8 mouse cellular contexts compared by ENCODE assay signal in the genomic region with DNA sequence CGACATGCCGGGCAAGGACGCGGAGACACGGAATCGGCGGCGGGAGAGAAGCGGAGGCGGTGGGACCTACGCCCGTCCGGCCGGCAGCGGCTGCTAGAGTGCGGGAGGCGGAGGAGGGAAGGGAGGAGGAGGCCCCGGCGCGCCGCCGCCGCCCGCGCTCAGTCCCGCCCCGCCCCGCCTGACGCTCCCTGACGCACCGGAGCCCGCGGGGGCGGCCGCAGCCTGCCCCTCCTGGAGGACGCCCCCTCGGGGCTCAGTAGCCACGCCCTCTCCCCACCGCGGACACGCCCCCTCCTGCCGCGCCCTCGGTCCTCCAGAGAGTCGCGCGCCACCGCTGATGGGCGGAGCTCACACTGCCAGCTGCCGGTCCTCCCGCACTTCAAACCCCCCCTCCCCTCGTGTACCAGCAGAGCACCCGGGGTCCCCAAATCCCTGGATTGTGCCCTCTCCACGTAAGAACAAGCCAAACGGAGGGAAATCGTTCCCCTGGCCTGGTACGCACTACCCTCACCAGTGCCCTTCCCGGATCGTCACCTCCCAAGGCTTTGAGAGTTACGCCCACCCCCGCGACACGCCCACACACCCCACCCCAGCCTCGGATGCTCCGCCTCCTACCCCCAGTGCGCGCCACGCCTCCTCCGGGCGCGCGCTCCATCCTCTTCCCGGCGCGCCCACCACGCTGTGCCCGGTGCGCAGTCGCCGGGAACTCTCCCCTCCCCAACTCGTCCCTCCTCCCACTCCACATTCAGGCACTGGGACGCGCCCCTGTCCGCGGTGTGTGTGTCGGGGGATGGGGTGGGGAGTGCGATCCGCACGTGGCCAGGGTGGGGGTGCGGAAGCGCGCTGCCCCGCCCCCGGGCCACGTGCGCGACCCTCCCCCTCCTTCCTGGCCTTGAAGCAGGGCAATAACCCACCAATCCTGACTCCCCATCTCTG. TPM values are rescaled to one million over a fixed set of nuclear protein-coding genes. Genes with fewer than 3 reads are reported as not detected.
DNase-seq lines count a peak whose midpoint lies in the region; ATAC-seq and TF ChIP-seq lines count a peak whose summit lies in the region.

Gene Klf16 (minus strand): TSS at position 127 of the 936 bp plus-strand sequence.

- H3K36me3 ChIP-seq in heart, embryonic 11.5 days (ENCODE audit: control insufficient read depth, insufficient read depth, low read length), result no peaks in the 10 kb centered on the region
- no peaks in the 10 kb centered on the region for H3K36me3 ChIP-seq in kidney, embryonic 16.5 days (ENCODE audit: insufficient read depth, low read length)
- H3K36me3 ChIP-seq in liver, adult 2 months (ENCODE audit: control insufficient read depth, insufficient read depth, low read length), result no peaks in the 10 kb centered on the region
- H3K36me3 ChIP-seq in myocyte (ENCODE audit: control insufficient read depth, insufficient read depth), result no peaks in the 10 kb centered on the region
- peaks cover under 1% of the 10 kb centered on the region; the same call in 1 of the 2 replicates for H3K36me3 ChIP-seq in splenic B cell, adult 2 months (ENCODE audit: control insufficient read depth, insufficient read depth, low read length, poor library complexity, severe bottlenecking)

- peak within 1 kb of the TSS; percentile 30 for H3ac ChIP-seq in myocyte (ENCODE audit: control insufficient read depth, insufficient read length)

- peak within 1 kb of the TSS; percentile 79 for H3K9ac ChIP-seq in heart, embryonic 11.5 days (ENCODE audit: low read depth, low read length)
- H3K9ac ChIP-seq in kidney, embryonic 16.5 days (replicated peaks; ENCODE audit: low read length), result peak within 1 kb of the TSS; percentile 87
- peak within 1 kb of the TSS; percentile 94 for H3K9ac ChIP-seq in liver, adult 2 months (ENCODE audit: low read depth, low read length)

- peak within 1 kb of the TSS; percentile 98 for H3K4me2 ChIP-seq in heart, embryonic 11.5 days
- H3K4me2 ChIP-seq in kidney, embryonic 16.5 days (replicated peaks; ENCODE audit: low read depth, low read length), result peak within 1 kb of the TSS; percentile 97
- peak within 1 kb of the TSS; percentile 99 for H3K4me2 ChIP-seq in myocyte (ENCODE audit: low read depth)

- H3K27me3 ChIP-seq in heart, embryonic 11.5 days (ENCODE audit: control insufficient read depth, insufficient read depth, low read length), result no peaks in the 10 kb centered on the region
- H3K27me3 ChIP-seq in kidney, embryonic 16.5 days (ENCODE audit: insufficient read depth, low read length), result no peaks in the 10 kb centered on the region
- H3K27me3 ChIP-seq in liver, adult 2 months (ENCODE audit: control insufficient read depth, insufficient read depth, low read length), result no peaks in the 10 kb centered on the region
- no peaks in the 10 kb centered on the region for H3K27me3 ChIP-seq in myocyte (ENCODE audit: control insufficient read depth, insufficient read depth, insufficient read length)
- H3K27me3 ChIP-seq in splenic B cell, adult 2 months (ENCODE audit: control insufficient read depth, insufficient read depth, low read length, poor library complexity, severe bottlenecking), result no peaks in the 10 kb centered on the region

- peaks cover 31% of the 10 kb centered on the region for H3K4me1 ChIP-seq in heart, embryonic 11.5 days (ENCODE audit: control insufficient read depth, insufficient read depth, low read length)
- H3K4me1 ChIP-seq in kidney, embryonic 16.5 days (ENCODE audit: insufficient read depth, low read length), result peaks cover 43% of the 10 kb centered on the region
- H3K4me1 ChIP-seq in liver, adult 2 months (ENCODE audit: control insufficient read depth, insufficient read depth, low read length), result peaks cover 9% of the 10 kb centered on the region

- H3K79me2 ChIP-seq in liver, adult 2 months (ENCODE audit: control insufficient read depth, insufficient read depth, low read length), result peaks cover 16% of the 10 kb centered on the region
- H3K79me2 ChIP-seq in myocyte (ENCODE audit: control insufficient read depth, insufficient read depth), result peaks cover 37% of the 10 kb centered on the region

- peak within 1 kb of the TSS; percentile 95 for H3K27ac ChIP-seq in heart, embryonic 11.5 days (ENCODE audit: low read depth, low read length)
- H3K27ac ChIP-seq in kidney, embryonic 16.5 days (ENCODE audit: low read length), result peak within 1 kb of the TSS; percentile 97
- H3K27ac ChIP-seq in liver, adult 2 months (replicated peaks; ENCODE audit: insufficient read depth, low read depth, low read length), result peak within 1 kb of the TSS; percentile 96

- H3K4me3 ChIP-seq in heart, embryonic 11.5 days (ENCODE audit: low read depth, low read length), result peak within 1 kb of the TSS; percentile 78
- H3K4me3 ChIP-seq in kidney, embryonic 16.5 days (ENCODE audit: low read length), result peak within 1 kb of the TSS; percentile 82
- H3K4me3 ChIP-seq in liver, adult 2 months (ENCODE audit: insufficient read depth, low read depth, low read length), result peak within 1 kb of the TSS; percentile 93
- H3K4me3 ChIP-seq in myocyte, result peak within 1 kb of the TSS; percentile 66

- peak; percentile 99 to 100 for DNase-seq in B cell, adult 2 months
- peak; percentile 96 for DNase-seq in brain, adult 2 months (ENCODE audit: low read depth, low spot score)
- peak; percentile 81 for DNase-seq in liver, adult 2 months (ENCODE audit: extremely low read depth, low read depth, low spot score)
- peak; percentile 99 for DNase-seq in splenic B cell, adult 2 months (ENCODE audit: low read depth, low spot score)

- no peaks in the 10 kb centered on the region for H3K9me3 ChIP-seq in heart, embryonic 11.5 days (replicated peaks; ENCODE audit: control insufficient read depth, low read length)
- H3K9me3 ChIP-seq in kidney, embryonic 16.5 days (ENCODE audit: low read length), result no peaks in the 10 kb centered on the region

- TF ChIP-seq POLR2A in liver, adult 2 months (IDR thresholded peaks at IDR 0.05; ENCODE audit: extremely low read depth, insufficient read depth, low read length), result peak; percentile 37
- peak; percentile 93 for TF ChIP-seq POLR2A in myocyte (IDR thresholded peaks at IDR 0.05; ENCODE audit: insufficient read length, low read depth)

- TF ChIP-seq CTCF in liver, adult 2 months (IDR thresholded peaks at IDR 0.05; ENCODE audit: low read depth, low read length), result no peak

- WGBS in heart, embryonic 11.5 days (ENCODE audit: insufficient replicate concordance), result under 1% methylated on average over 72 of the region's 97 CpGs
- WGBS in kidney, embryonic 16.5 days, result under 1% methylated on average over 57 of the region's 97 CpGs
- under 1% methylated on average over 79 of the region's 97 CpGs for WGBS in liver, adult 2 months

- peak; percentile 63 for ATAC-seq in erythroblast, adult 5-6 weeks (replicated peaks; ENCODE audit: low FRiP score, poor library complexity, severe bottlenecking)
- ATAC-seq in heart, embryonic 11.5 days (replicated peaks; ENCODE audit: insufficient number of reproducible peaks, low FRiP score, low TSS enrichment), result peak; percentile 80
- ATAC-seq in kidney, embryonic 16.5 days (ENCODE audit: low FRiP score, low TSS enrichment), result peak; percentile 77

TF ChIP-seq in myocyte, 11 proteins besides CTCF, POLR2A, EP300 and RAD21:
- TF ChIP-seq POLR2AphosphoS2 (IDR thresholded peaks at IDR 0.05; ENCODE audit: insufficient read length, low read depth) (peak; percentile 86), MYOG (IDR thresholded peaks at IDR 0.05; ENCODE audit: control insufficient read depth in 1 of 3, insufficient read depth in 1 of 3, insufficient read length in 2 of 3, low read depth in 2 of 3) (peak in 1 of 3 experiments; percentile 61), E2F4 (IDR thresholded peaks at IDR 0.05; ENCODE audit: insufficient read depth) (no peak), MYOD1 (IDR thresholded peaks at IDR 0.05; ENCODE audit: control insufficient read depth in 1 of 3, insufficient read length in 2 of 3, low read depth in 2 of 3) (peak in 2 of 3 experiments; percentile 8 to 49), USF1 (IDR thresholded peaks at IDR 0.05; ENCODE audit: low read depth) (peak; percentile 8), SRF (IDR thresholded peaks at IDR 0.05; ENCODE audit: control insufficient read depth, insufficient read length, low read depth) (peak; percentile 52), REST (IDR thresholded peaks at IDR 0.05; ENCODE audit: insufficient read depth, insufficient read length) (no peak)

RNA-seq across cellular contexts. Expression of gene Klf16, which starts in this region (rescaled TPM):
- total RNA-seq in erythroblast, adult 5-6 weeks (2015; ENCODE audit: low replicate concordance), result 0.96 and 1.0 TPM in 2 replicates
- total RNA-seq in erythroblast, adult 5-6 weeks (2017; ENCODE audit: low replicate concordance), result 2.3 and 4.2 TPM in 2 replicates
- 4.9 and 5.5 TPM in 2 replicates for polyA plus RNA-seq in heart, embryonic 11.5 days (2014; fragmentation: Nextera tagmentation; extraction: Ambion mirVana)
- 10.4 and 11.6 TPM in 2 replicates for polyA plus RNA-seq in kidney, embryonic 16.5 days (2015; fragmentation: Nextera tagmentation; extraction: Ambion mirVana)
- total RNA-seq in liver, adult 2 months (2014; rRNA removed), result 0.74 and 1.3 TPM in 2 replicates
- polyA plus RNA-seq in liver, adult 2 months (2012; rRNA removed), result 4.2 and 5.5 TPM in 2 replicates
- 16.0 TPM for polyA plus RNA-seq in myocyte (2012; fragmentation: generic; extraction: Trizol)

Comparison
In these comparisons a context has a peak if more than half of its experiments do, and no peak if none do; other contexts are left out.
1. Peak in every context shown above with its lines: DNase-seq, ATAC-seq, H3K4me3 ChIP-seq and H3K27ac ChIP-seq.